Mouse (Mus musculus) brown adipose tissue, adult 24 weeks (tissue): ENCODE data around the gene Sp140. TPM values are rescaled to one million over a fixed set of nuclear protein-coding genes. Genes with fewer than 3 reads are reported as not detected.

Experiments
- H3K27ac ChIP-seq: fragments of 200-500 bp; replicated peaks from 2 replicates; pipeline ENCODE4 v1.5.1; 2012; ENCODE audit warnings: low read depth, mild to moderate bottlenecking, low read length
- H3K4me1 ChIP-seq: fragments of 200-500 bp; 2 replicates; pipeline ENCODE4 v1.6.1; 2012; ENCODE audit warnings: low read length, mixed read lengths; ENCODE audit not compliant: control insufficient read depth, insufficient read depth, insufficient read length
- H3K4me3 ChIP-seq: fragments of 200-500 bp; 2 replicates; pipeline ENCODE4 v1.5.1; 2012; ENCODE audit warnings: low read depth, mild to moderate bottlenecking, low read length, moderate library complexity; ENCODE audit not compliant: insufficient read depth
- polyA plus RNA-seq: library from polyadenylated mRNA; stranded (reverse); fragments of >200 nt; gene quantifications from 2 replicates; pipeline ENCODE4 v1.2.4, GENCODE M21; 2012; ENCODE audit not compliant: missing spikeins, insufficient read depth, insufficient read length

The Sp140 gene
- polyA plus RNA-seq, 1 experiment: 5.1 TPM

DNA sequence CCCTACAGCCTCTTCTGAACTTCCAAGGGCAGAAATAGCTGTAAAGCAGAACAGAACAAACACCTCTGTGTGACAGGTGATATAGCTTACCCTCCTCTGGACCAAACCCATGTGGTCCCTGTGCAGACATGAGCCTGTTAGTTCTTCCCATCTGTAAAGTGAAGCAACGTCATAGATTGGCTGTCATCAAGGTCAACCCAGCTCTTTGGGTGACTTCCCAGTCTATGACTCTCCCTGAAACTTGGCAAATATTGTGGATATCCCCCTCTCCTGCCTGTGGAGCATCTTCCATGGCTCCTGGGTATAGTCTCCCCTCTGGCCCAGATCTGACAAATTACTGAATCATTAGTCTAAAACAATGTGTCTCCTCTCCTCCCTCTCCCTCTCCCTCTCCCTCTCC is 92.1 kb downstream of the Sp140 start:
- Histone ChIP-seq H3K27ac (no peak overlapping the region), H3K4me3 (no peak overlapping the region), H3K4me1 (no peaks in the 10 kb centered on the region; the same call in 1 of the 2 replicates)

DNA sequence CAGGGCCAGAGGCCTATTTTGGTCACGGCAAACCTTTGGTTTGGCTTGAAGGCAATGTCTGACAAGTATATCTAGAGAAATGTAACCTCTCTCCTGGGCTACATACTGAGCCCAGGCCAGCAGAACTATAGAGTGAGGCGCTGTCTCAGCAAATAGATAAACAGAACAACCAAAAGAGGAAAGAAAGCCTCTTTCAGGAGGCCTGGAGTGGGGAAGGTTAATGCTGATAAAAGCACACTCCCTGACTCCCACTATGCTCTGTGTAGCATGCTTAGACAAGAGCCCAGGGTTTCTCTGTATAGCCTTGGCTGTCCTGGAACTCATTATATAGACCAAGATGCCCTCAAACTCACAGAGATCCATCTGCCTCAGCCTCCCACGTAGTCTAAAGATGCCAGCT is 93.1 kb downstream of the Sp140 start:
- H3K4me3 ChIP-seq: no peak overlapping the region
- peak overlapping the region; percentile 26 for H3K27ac ChIP-seq
- H3K4me1 ChIP-seq: no peaks in the 10 kb centered on the region; the same call in 1 of the 2 replicates

Other genes with a start within 250 kb of the Sp140 start
- gene G530012D18Rik, start 24.7 kb upstream of the Sp140 start, polyA plus RNA-seq: not detected in 2 replicates
- 2.4 and 2.7 TPM in 2 replicates for gene Sp110, start 1.6 kb upstream of the Sp140 start, polyA plus RNA-seq
- gene Sp100, start 49.6 kb downstream of the Sp140 start, polyA plus RNA-seq: 15.4 and 21.5 TPM in 2 replicates
- gene A630001G21Rik, start 178.3 kb downstream of the Sp140 start, polyA plus RNA-seq: 3.3 TPM in 1 of 2 replicates, not detected in the other
- gene Cab39, start 193.1 kb downstream of the Sp140 start, polyA plus RNA-seq: 68.7 and 78.3 TPM in 2 replicates